Mouse (Mus musculus): ENCODE results near the gene Pkp4.

GRCm38 (mm10) chr2:59166976-59167375, 6.3 kb downstream of the Pkp4 start:
- TF ChIP-seq POLR2A (IDR thresholded peaks at IDR 0.05; ENCODE audit: extremely low read depth, insufficient read depth, low read length) (no peak), CTCF (IDR thresholded peaks at IDR 0.05; ENCODE audit: extremely low read depth, insufficient read depth, low read length) (no peak)

All from cortical plate, adult 2 months (tissue).